Mouse (Mus musculus) monocyte, adult 5-6 weeks (primary cell): ENCODE results near the gene Ptprb. TPM values are rescaled to one million over a fixed set of nuclear protein-coding genes. Genes with fewer than 3 reads are reported as not detected.

Experiments used
- ATAC-seq: fragments of 153-309, 156-312 bp; replicated peaks from 2 replicates; pipeline ENCODE4 v1.8.0; 2017; ENCODE audit warnings: mild to moderate bottlenecking; ENCODE audit not compliant: low TSS enrichment, insufficient number of reproducible peaks, severe bottlenecking, poor library complexity, low FRiP score
- total RNA-seq: library from RNA; stranded (forward); fragments of 200-1000, 200-491, 200-594 nt; gene quantifications from 3 replicates; pipeline ENCODE4 v1.2.3, GENCODE M21; 2017

The Ptprb gene
- total RNA-seq, 1 experiment from 2014 or later, result not detected

DNA sequence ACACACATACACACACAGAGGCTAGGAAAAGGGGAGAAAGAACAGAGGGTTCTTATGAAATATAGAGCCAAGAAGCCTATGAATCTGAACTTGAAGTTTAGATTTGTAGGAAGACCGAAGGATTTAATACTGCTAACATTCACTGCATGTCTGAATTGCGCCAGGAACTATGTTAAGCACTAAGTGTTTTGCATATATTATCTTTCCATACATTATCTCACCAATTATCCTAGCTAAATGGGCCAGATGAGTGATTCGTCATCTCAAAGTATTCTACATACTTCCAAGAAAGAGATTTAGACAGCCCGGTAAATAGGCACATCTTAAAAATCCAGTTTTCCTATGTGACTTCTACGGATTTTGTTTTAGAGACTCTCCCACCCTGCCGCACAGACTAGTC is 129.7 kb downstream of the Ptprb start:
- ATAC-seq, result no peak

DNA sequence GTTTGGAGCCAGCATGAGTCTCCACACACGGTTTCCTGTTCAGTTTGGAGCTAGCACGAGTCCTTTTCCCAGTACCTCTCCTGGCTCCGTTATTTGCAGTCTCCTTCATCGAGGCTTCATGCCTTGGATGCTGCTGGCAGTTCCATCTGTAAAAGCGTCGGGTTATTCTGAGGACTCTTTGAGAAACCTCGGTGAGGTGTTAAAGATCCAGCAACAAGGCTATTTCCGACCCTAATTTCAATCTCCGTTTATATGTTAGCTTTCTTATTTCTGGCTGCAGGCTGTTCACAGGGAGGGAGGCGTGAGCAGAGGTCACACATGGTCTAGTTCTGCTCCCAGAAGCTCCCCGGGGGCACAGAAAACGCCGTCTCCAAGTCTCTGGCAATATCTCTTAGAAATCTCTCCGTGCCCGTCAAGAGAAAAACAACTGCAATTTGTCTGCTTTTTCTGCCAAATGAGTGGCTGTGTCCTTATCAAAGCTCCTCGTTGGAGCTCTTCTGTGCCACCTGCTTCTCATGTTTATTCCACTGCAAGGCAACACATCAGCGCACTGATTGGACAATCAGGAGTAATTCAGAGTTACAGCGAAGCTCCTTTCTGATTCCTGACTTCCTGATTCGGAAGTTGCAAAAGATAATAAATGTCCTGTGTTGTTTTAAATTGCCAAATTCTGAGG is 132.5 kb downstream of the Ptprb start:
- ATAC-seq, result no peak

DNA sequence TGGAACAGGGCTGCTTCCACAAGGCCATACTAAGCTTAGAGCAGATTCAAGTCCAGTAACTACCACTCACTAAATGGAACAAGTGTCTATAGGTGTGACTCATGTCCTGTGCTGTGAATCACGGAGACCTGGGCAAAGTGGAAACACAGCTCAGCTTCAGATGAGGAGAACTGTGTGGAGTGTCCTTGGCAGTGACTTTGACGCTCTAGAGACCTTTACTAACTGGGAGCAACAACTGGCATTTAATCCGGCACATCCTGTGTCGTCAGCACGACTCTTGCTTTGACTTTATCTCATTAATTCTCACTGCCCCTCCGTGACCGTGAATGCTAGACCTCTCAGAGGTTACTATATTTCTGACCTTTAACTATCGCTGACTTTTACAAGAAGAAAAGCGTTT is 135.5 kb downstream of the Ptprb start:
- ATAC-seq, result no peak

DNA sequence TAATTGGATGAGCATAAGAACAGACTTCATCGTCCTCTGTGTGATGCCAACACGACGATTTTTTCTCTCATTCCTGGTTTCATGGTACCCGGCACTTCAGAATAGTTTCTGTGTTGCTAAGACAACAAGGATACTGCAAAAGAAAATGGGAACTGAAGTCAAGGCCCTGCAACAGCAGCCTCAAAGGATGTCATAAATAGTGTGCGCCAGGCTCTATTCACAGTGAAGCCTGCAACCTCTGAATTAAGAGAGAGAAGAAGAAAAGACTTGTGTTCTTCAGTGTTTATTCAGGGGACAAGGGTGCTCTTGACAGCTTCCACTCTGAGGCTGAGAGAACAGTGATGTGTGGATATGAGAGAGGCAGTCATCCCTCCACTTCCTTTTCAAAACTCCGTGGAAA is 140.8 kb downstream of the Ptprb start:
- no peak for ATAC-seq

DNA sequence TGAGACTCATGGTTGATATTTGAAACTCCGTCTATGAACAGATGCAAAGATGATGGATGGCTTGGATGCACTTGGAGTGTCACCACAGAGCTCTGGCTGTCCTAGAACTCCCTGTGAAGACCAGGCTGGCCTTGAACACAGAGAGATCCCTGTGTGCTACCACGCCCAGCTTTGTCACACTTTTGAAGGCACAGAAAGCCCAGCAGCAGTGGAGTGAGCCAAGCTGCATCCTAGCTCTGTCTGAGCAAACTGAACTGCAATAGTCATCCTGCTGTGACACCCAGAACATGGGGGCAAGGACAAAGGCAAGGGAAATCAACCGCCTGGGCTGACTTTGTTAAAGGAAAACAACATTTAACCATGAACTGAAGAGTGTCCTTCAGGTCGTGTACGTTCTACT is 141.4 kb downstream of the Ptprb start:
- ATAC-seq, result no peak

DNA sequence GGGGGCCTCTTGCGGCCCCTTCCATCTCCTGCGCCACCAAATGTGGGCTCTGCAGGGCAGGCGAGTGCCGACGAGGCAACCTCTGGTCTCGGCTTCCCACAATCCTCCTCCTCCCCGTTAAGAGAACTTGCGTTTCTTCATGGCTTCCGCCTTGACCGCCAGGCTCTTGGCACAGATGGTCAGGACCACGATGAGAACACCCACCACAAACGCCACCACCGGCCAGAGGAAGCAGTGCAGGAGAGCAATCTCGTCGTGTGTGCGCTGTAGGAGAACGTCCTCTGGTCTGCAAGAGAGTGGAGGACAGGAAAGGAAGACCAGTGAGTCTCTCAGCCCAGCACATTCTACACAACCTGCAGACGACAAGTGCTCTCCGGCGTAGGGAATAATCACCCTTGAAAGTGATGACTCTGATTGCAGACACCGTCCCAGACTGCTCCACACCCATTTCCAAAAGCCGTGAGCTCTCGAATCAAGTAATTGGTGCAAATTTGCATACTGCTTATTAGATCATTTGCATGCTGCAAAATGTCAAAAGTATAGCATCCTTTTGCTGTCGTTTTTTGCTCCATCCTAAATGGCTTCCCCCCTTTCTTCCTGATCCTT is 142.9 kb downstream of the Ptprb start:
- ATAC-seq, result no peak

DNA sequence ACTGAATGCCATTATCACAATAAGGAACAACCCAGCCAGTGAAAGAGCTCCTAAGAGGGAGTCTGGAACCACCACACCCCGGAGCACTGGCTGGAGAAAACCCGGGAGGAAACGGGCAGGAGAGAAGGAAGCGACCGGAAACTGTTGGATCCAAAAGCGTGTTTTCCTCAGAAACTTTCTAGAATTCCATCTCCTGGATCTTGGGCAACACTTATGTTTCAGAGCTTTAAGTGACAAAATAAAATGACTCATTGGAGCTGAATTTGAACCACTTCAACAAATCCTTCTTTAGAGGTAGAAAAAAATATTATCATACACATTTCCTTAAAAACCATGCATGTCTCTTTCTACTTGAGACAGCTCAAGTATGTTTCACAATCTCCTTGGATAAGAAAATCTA is 145.7 kb downstream of the Ptprb start:
- ATAC-seq, result no peak

DNA sequence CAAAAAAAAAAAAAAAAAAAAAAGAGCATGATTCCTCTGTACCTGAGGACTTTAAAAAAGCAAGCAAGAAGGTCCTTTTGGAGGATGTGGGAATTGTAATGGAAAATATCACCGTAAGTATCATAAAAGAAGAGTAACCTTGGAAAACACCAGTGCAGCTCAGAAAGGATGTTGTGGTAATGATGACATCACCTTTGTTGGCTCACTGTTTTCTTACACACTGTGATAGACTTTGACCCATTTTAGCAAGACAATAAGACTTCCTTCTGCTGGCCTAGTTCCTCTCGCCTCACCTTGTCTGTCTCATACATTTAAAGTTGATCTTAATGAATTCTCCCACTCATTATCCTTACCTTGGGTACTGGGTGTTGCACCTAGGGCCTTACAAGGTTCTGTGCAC is 147.2 kb downstream of the Ptprb start:
- no peak for ATAC-seq

DNA sequence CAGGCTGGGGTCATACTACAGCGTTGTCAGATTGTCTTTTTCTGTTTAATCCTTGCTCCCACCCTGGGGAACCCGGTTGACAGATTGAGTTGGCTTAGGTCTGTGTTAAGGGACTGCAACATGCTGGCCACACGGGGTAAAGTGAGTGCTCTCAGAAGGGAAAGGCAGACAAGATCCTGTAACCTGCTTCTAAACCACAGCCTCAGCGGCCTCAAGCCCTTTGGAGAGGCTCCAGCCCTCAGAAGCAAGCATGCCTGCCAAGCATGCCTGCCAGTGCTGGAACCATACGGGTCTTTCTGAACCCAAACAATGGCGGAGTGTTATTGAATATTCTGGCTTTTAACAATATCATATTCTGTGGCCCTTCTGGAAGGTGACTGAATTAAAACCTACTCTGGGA is 149.6 kb downstream of the Ptprb start:
- no peak for ATAC-seq

DNA sequence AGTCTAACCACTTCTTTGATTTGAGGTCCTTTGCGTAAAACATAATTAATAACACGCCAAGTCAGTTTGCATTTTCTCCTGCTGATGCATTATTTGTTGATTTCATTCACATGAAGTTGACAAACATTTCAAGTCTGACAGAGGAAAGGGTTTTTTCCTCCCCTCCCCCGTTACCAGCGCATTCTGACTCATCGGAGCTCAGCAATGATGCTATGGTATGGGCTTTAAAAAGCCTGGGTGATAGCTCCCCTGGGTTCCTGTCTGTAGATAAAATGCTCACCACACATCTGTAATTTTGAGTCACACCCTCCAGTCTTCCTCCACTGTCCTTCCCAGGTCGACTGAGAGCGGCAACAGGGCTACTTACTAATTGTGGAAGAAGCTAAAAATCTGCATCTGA is 150.9 kb downstream of the Ptprb start:
- ATAC-seq, result no peak

DNA sequence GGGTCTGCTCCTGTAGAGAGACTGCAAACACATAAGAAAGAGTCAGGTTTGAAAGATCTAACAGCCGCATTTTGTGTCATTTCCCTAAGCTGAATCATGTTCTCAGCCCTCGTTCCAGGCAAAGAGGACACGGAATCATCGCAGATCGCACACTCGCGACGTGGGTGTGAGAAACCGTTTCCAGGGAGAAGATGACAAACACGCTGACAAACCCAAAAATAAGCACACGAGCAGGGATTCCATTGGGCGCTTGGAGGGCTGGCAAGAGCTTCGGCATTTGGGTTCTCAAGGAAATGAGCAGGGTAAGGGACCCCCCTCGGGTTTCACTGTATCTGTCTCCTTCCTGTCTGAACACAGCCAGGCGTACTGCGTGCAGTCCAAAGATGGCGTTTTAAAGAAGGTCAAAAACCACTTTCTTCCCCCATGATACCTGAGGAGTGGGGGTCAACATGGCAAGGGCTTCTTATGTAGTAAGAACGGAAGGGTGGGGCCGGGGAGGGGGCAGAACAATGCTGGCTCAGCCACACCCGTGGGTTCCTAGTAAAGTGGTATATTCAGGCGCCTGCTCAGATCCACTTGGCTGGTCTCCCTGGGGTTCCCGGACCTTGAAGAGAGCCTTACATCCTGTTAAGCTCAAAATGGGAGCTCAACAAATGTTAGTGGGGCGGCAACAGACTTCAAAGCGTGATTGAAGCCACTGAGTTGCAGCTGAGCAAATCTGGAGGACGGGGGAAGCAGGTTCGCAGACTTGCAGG is 152.9 kb downstream of the Ptprb start:
- no peak for ATAC-seq

DNA sequence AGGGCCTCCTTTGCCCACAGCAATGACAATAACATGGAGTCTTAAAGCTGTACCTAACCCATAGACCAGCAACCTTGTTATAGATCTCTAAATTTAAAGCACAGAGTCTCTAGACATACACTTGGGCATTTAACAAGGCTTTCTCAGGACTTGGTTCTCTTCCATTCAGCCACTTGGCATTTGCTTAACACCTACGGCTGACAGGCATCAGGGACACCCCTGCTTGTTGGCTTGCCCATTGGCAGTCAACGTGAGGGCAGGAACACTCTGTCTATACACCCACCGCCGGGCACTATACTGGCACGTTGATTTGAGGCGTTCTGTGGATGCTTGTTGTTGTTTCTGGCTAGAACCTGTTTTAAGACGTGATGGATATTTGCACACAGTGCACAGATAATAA is 157.1 kb downstream of the Ptprb start:
- ATAC-seq, result no peak

DNA sequence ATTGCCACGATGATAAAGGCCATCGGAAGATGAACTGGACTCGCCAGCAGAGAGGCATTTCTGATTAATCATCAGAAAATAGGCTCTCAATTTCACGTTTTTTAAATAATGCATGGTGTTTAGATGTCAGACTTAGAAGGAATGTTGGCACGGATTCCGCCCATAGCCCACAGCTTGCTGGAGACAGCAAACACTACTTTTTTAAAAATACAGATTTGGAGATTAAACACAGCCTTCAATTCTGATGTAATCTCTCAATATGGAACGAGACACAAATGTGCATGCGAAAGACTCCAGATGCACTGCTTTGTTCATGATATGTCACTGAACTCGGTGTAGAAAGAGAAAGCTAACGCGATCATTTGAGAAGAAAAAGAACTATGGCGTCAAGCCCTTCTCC is 160.1 kb downstream of the Ptprb start:
- ATAC-seq, result no peak

Other genes with a start within 250 kb of the Ptprb start
- 0.19 to 1.2 TPM (median 0.76 TPM) in 3 replicates for gene 4933416C03Rik, start 161.6 kb upstream of the Ptprb start, total RNA-seq
- 1.8 TPM in 1 of 3 replicates, not detected in the others for gene Kcnmb4, start 198.4 kb downstream of the Ptprb start, total RNA-seq